ENCODE assay signal across 8 mouse cellular contexts in genomic region chr11:18011101-18011733, GRCm38 (mm10). TPM values are rescaled to one million over a fixed set of nuclear protein-coding genes. Genes with fewer than 3 reads are reported as not detected.
DNase-seq lines count a peak whose midpoint lies in the region; ATAC-seq and TF ChIP-seq lines count a peak whose summit lies in the region.

No protein-coding gene starts in this region.

- TF ChIP-seq CTCF in liver, embryonic 14.5 days (IDR thresholded peaks at IDR 0.05; ENCODE audit: low read depth): peak; percentile 18; the same call in 1 of the 2 replicates

- peak overlapping the region; percentile 36; the same call in 1 of the 2 replicates for H3K27ac ChIP-seq in hindbrain, embryonic 16.5 days (ENCODE audit: low read depth, low read length)
- H3K27ac ChIP-seq in liver, embryonic 14.5 days: no peak overlapping the region
- H3K27ac ChIP-seq in neural tube, embryonic 14.5 days (ENCODE audit: low read depth, low read length): 0 out of 2 replicates have a peak overlapping the region, but pooled peaks have one; percentile 45

- H3K4me2 ChIP-seq in hindbrain, embryonic 16.5 days (ENCODE audit: low read length): peak overlapping the region; percentile 52
- 0 out of 2 replicates have a peak overlapping the region, but pooled peaks have one; percentile 4 for H3K4me2 ChIP-seq in liver, embryonic 14.5 days (ENCODE audit: low read depth)
- H3K4me2 ChIP-seq in neural tube, embryonic 14.5 days (ENCODE audit: low read depth, low read length): peak overlapping the region; percentile 26; the same call in 1 of the 2 replicates

- WGBS in hindbrain, embryonic 16.5 days: 9% methylated on average over 13 of the region's 13 CpGs
- 12% methylated on average over 13 of the region's 13 CpGs for WGBS in liver, embryonic 14.5 days (ENCODE audit: insufficient replicate concordance)
- WGBS in neural tube, embryonic 14.5 days: 4% methylated on average over 13 of the region's 13 CpGs

- peak overlapping the region; percentile 22; the same call in 1 of the 2 replicates for H3K9ac ChIP-seq in hindbrain, embryonic 16.5 days (ENCODE audit: low read depth, low read length)
- no peak overlapping the region for H3K9ac ChIP-seq in liver, embryonic 14.5 days (replicated peaks)
- no peak overlapping the region for H3K9ac ChIP-seq in neural tube, embryonic 14.5 days (replicated peaks; ENCODE audit: low read depth, low read length)

- no peaks in the 10 kb centered on the region for H3K27me3 ChIP-seq in hindbrain, embryonic 16.5 days (replicated peaks; ENCODE audit: control insufficient read depth, insufficient read depth, low read length)
- no peaks in the 10 kb centered on the region for H3K27me3 ChIP-seq in liver, embryonic 14.5 days (ENCODE audit: control insufficient read depth, insufficient read depth, low read length)
- no peaks in the 10 kb centered on the region for H3K27me3 ChIP-seq in neural tube, embryonic 14.5 days (ENCODE audit: control insufficient read depth, insufficient read depth, low read length)

- peak; percentile 6 for DNase-seq in right cerebral cortex, postnatal 14 days
- no peak for DNase-seq in right cerebral cortex, adult 18-20 months
- DNase-seq in gastrocnemius, postnatal 10 days: peak; percentile 16
- no peak for DNase-seq in liver, embryonic 14.5 days (ENCODE audit: low read depth in 3 of 3, low spot score in 3 of 3)
- DNase-seq in spleen, postnatal 14 days (ENCODE audit: low spot score in 2 of 2): no peak

- ATAC-seq in common myeloid progenitor, adult 5-6 weeks (replicated peaks; ENCODE audit: low read depth, poor library complexity, severe bottlenecking): peak; percentile 94
- ATAC-seq in hindbrain, embryonic 16.5 days: peak; percentile 93
- ATAC-seq in liver, embryonic 14.5 days (ENCODE audit: insufficient read depth): no peak
- ATAC-seq in neural tube, embryonic 14.5 days (ENCODE audit: low read depth): peak; percentile 93

- no peak for TF ChIP-seq EP300 in liver, embryonic 14.5 days (IDR thresholded peaks at IDR 0.05; ENCODE audit: low read depth)

- peaks cover 8% of the 10 kb centered on the region for H3K4me1 ChIP-seq in hindbrain, embryonic 16.5 days (ENCODE audit: control insufficient read depth, insufficient read depth, low read depth, low read length)
- H3K4me1 ChIP-seq in liver, embryonic 14.5 days (replicated peaks; ENCODE audit: control insufficient read depth in 2 of 2, insufficient read depth in 2 of 2, low read length in 1 of 2): no peaks in the 10 kb centered on the region
- peaks cover 2% of the 10 kb centered on the region; the same call in 1 of the 2 replicates for H3K4me1 ChIP-seq in neural tube, embryonic 14.5 days (ENCODE audit: control insufficient read depth, insufficient read depth, low read length)

- H3K9me3 ChIP-seq in hindbrain, embryonic 16.5 days (ENCODE audit: control insufficient read depth, low read length): no peaks in the 10 kb centered on the region
- no peaks in the 10 kb centered on the region for H3K9me3 ChIP-seq in liver, embryonic 14.5 days (ENCODE audit: control insufficient read depth, low read length)
- no peaks in the 10 kb centered on the region for H3K9me3 ChIP-seq in neural tube, embryonic 14.5 days (ENCODE audit: control insufficient read depth, low read length)

- peak overlapping the region; percentile 24 for H3K4me3 ChIP-seq in hindbrain, embryonic 16.5 days (ENCODE audit: low read length)
- no peak overlapping the region for H3K4me3 ChIP-seq in liver, embryonic 14.5 days (ENCODE audit: insufficient read depth in 1 of 2, low read depth in 2 of 2, low read length in 2 of 2)
- no peak overlapping the region for H3K4me3 ChIP-seq in neural tube, embryonic 14.5 days (ENCODE audit: low read depth, low read length)

- H3K36me3 ChIP-seq in hindbrain, embryonic 16.5 days (ENCODE audit: control insufficient read depth, insufficient read depth, low read length): no peaks in the 10 kb centered on the region
- H3K36me3 ChIP-seq in liver, embryonic 14.5 days (replicated peaks; ENCODE audit: control insufficient read depth, insufficient read depth, low read depth): no peaks in the 10 kb centered on the region
- no peaks in the 10 kb centered on the region for H3K36me3 ChIP-seq in neural tube, embryonic 14.5 days (ENCODE audit: control insufficient read depth, insufficient read depth, low read length)

RNA-seq across cellular contexts. Expression of gene Etaa1, which starts 57.5 kb away (rescaled TPM):
- 26.1 and 32.2 TPM in 2 replicates for total RNA-seq in common myeloid progenitor, adult 5-6 weeks (2017)
- 1 to 10 TPM; 3.1 to 4.0 TPM for total RNA-seq in gastrocnemius, postnatal 10 days (2021)
- polyA plus RNA-seq in hindbrain, embryonic 16.5 days (2015; fragmentation: Nextera tagmentation; extraction: Ambion mirVana): 6.6 and 8.2 TPM in 2 replicates
- 2.3 and 4.4 TPM in 2 replicates for polyA plus RNA-seq in liver, embryonic 14.5 days (2012; rRNA removed)
- polyA plus RNA-seq in liver, embryonic 14.5 days (2014; fragmentation: Nextera tagmentation; extraction: Ambion mirVana): 7.3 and 7.7 TPM in 2 replicates
- polyA plus RNA-seq in neural tube, embryonic 14.5 days (2014; fragmentation: Nextera tagmentation; extraction: Ambion mirVana): 10.0 and 10.9 TPM in 2 replicates

Comparison
In these comparisons a context has a peak if more than half of its experiments do, and no peak if none do; other contexts are left out.
1. DNase-seq: peak in right cerebral cortex, postnatal 14 days (single experiment) and gastrocnemius, postnatal 10 days (single experiment); none in right cerebral cortex, adult 18-20 months (single experiment), liver, embryonic 14.5 days (0 of 3) and spleen, postnatal 14 days (0 of 2).
2. Peak in every context shown above with its lines, with median percentiles within 50 percentile points of each other: H3K4me2 ChIP-seq.